Mouse (Mus musculus) CH12.LX (cell line): Measurements from ENCODE around the gene Tmem63c. TPM values are rescaled to one million over a fixed set of nuclear protein-coding genes. Genes with fewer than 3 reads are reported as not detected.

ENCODE experiments used
- DNase-seq: peaks from one replicate; pipeline ENCODE4 v3.0.0-alpha.2; 2013; ENCODE audit errors: extremely low read depth
- H3K27ac ChIP-seq: 2 replicates; pipeline ENCODE4 v1.5.1; 2012; ENCODE audit warnings: low read depth, mild to moderate bottlenecking, control low read depth, moderate library complexity; ENCODE audit not compliant: insufficient read depth
- H3K27me3 ChIP-seq: replicated peaks from 2 replicates; pipeline ENCODE3; 2012; ENCODE audit warnings: inconsistent platforms
- H3K36me3 ChIP-seq, 2 experiments: replicated peaks in 1 of 2; 2 replicates each; pipeline versions ENCODE3 to v1.6.1; 2012; ENCODE audit warnings: inconsistent platforms in 1 of 2, low read length in 1 of 2, mild to moderate bottlenecking in 1 of 2, mixed read lengths in 1 of 2, moderate library complexity in 1 of 2; ENCODE audit not compliant: control insufficient read depth in 1 of 2, insufficient read depth in 1 of 2
- H3K4me1 ChIP-seq, 2 experiments: 2 replicates each; pipeline ENCODE4 v1.6.1; 2012; ENCODE audit warnings: inconsistent platforms in 1 of 2, moderate library complexity in 1 of 2; ENCODE audit not compliant: insufficient read depth in 2 of 2, control insufficient read depth in 1 of 2
- H3K4me2 ChIP-seq: 2 replicates; pipeline ENCODE4 v1.6.1; 2012; ENCODE audit warnings: low read depth, mild to moderate bottlenecking, control low read depth; ENCODE audit not compliant: poor library complexity, insufficient read depth, severe bottlenecking
- H3K4me3 ChIP-seq, 3 experiments: fragments of 150-350 bp in 1 of 3; sonication (generic) in 1 of 3; replicated peaks in 1 of 3; 2 replicates each; pipeline versions ENCODE3 to v1.5.1; 2011 to 2012; ENCODE audit warnings: low read depth in 2 of 3, low read length in 2 of 3, mild to moderate bottlenecking in 2 of 3, moderate library complexity in 2 of 3, control low read depth in 1 of 3, improper control_type of control experiment in 1 of 3, inconsistent platforms in 1 of 3, mixed read lengths in 1 of 3; ENCODE audit not compliant: poor library complexity in 1 of 3
- H3K79me2 ChIP-seq: replicated peaks from 2 replicates; pipeline ENCODE4 v1.6.1; 2012; ENCODE audit warnings: mild to moderate bottlenecking, moderate library complexity; ENCODE audit not compliant: control insufficient read depth, poor library complexity, insufficient read depth, severe bottlenecking; ENCODE audit errors: extremely low read depth
- H3K9ac ChIP-seq: 2 replicates; pipeline ENCODE4 v1.6.1; 2012; ENCODE audit warnings: low read depth, mild to moderate bottlenecking, control low read depth, moderate library complexity; ENCODE audit not compliant: insufficient read depth
- H3K9me3 ChIP-seq: replicated peaks from 2 replicates; pipeline ENCODE3; 2012; ENCODE audit warnings: low read length, inconsistent platforms, mixed read lengths
- CHD1 ChIP-seq: IDR thresholded peaks from 2 replicates; pipeline ENCODE4 v1.6.1; 2012; ENCODE audit warnings: low read depth, low read length, improper control_type of control experiment, inconsistent platforms
- CHD2 ChIP-seq: IDR thresholded peaks from 2 replicates; pipeline ENCODE4 v1.6.1; 2011; ENCODE audit warnings: low read length, improper control_type of control experiment
- CTCF ChIP-seq, 2 experiments: IDR thresholded peaks in 1 of 2; conservative IDR thresholded peaks in 1 of 2; 2 replicates each; pipeline ENCODE4 v1.5.1; 2011 to 2012; ENCODE audit warnings: low read depth in 2 of 2, low read length in 2 of 2, improper control_type of control experiment in 1 of 2, inconsistent platforms in 1 of 2, mild to moderate bottlenecking in 1 of 2, moderate library complexity in 1 of 2
- ELF1 ChIP-seq: IDR thresholded peaks from 2 replicates; pipeline ENCODE4 v1.6.1; 2014; ENCODE audit warnings: low read depth, mild to moderate bottlenecking, inconsistent platforms, low read length, improper control_type of control experiment
- EP300 ChIP-seq: IDR thresholded peaks from 2 replicates; pipeline ENCODE4 v1.6.1; 2011; ENCODE audit warnings: low read length, improper control_type of control experiment
- ETS1 ChIP-seq: conservative IDR thresholded peaks from 2 replicates; pipeline ENCODE4 v1.6.1; 2012; ENCODE audit warnings: low read depth, mild to moderate bottlenecking, inconsistent platforms, low read length, improper control_type of control experiment, moderate library complexity
- GABPA ChIP-seq: IDR thresholded peaks from 2 replicates; pipeline ENCODE4 v1.6.1; 2012; ENCODE audit warnings: low read depth, low read length, improper control_type of control experiment, inconsistent platforms; ENCODE audit not compliant: insufficient replicate concordance
- HCFC1 ChIP-seq: IDR thresholded peaks from 2 replicates; pipeline ENCODE4 v1.6.1; 2012; ENCODE audit warnings: low read depth, mild to moderate bottlenecking, inconsistent platforms, low read length, improper control_type of control experiment
- IRF4 ChIP-seq: IDR thresholded peaks from 2 replicates; pipeline ENCODE4 v1.6.1; 2014; ENCODE audit warnings: low read depth, mild to moderate bottlenecking, inconsistent platforms, low read length, improper control_type of control experiment
- KAT2A ChIP-seq: IDR thresholded peaks from 2 replicates; pipeline ENCODE4 v1.6.1; 2012; ENCODE audit warnings: low read length, improper control_type of control experiment, inconsistent platforms; ENCODE audit not compliant: insufficient replicate concordance
- MAFK ChIP-seq: IDR thresholded peaks from 2 replicates; pipeline ENCODE4 v1.6.1; 2011; ENCODE audit warnings: low read length, improper control_type of control experiment; ENCODE audit not compliant: insufficient replicate concordance
- MAZ ChIP-seq: IDR thresholded peaks from 2 replicates; pipeline ENCODE4 v1.6.1; 2012; ENCODE audit warnings: low read depth, mild to moderate bottlenecking, inconsistent platforms, low read length, improper control_type of control experiment, moderate library complexity
- MEF2A ChIP-seq: IDR thresholded peaks from 2 replicates; pipeline ENCODE4 v1.6.1; 2014; ENCODE audit warnings: low read depth, mild to moderate bottlenecking, inconsistent platforms, low read length, improper control_type of control experiment, borderline replicate concordance
- MYC ChIP-seq: IDR thresholded peaks from 2 replicates; pipeline ENCODE4 v1.6.1; 2011; ENCODE audit warnings: low read depth, mild to moderate bottlenecking, improper control_type of control experiment, low read length
- NRF1 ChIP-seq: IDR thresholded peaks from 2 replicates; pipeline ENCODE4 v1.6.1; 2014; ENCODE audit warnings: low read depth, mild to moderate bottlenecking, inconsistent platforms, low read length, improper control_type of control experiment, moderate library complexity
- POLR2AphosphoS2 ChIP-seq: IDR thresholded peaks from 2 replicates; pipeline ENCODE4 v1.6.1; 2011; ENCODE audit warnings: low read depth, low read length, improper control_type of control experiment
- RCOR1 ChIP-seq: conservative IDR thresholded peaks from 2 replicates; pipeline ENCODE4 v1.6.1; 2012; ENCODE audit warnings: low read depth, mild to moderate bottlenecking, inconsistent platforms, low read length, improper control_type of control experiment
- SIN3A ChIP-seq: IDR thresholded peaks from 2 replicates; pipeline ENCODE4 v1.6.1; 2012; ENCODE audit warnings: low read length, improper control_type of control experiment, inconsistent platforms
- SMC3 ChIP-seq: IDR thresholded peaks from 2 replicates; pipeline ENCODE4 v1.6.1; 2011; ENCODE audit warnings: low read depth, low read length, improper control_type of control experiment
- TBP ChIP-seq: conservative IDR thresholded peaks from 2 replicates; pipeline ENCODE4 v1.6.1; 2011; ENCODE audit warnings: low read depth, low read length, improper control_type of control experiment
- TCF12 ChIP-seq: IDR thresholded peaks from 2 replicates; pipeline ENCODE4 v1.6.1; 2014; ENCODE audit warnings: low read depth, mild to moderate bottlenecking, inconsistent platforms, low read length, improper control_type of control experiment
- UBTF ChIP-seq: IDR thresholded peaks from 2 replicates; pipeline ENCODE4 v1.6.1; 2012; ENCODE audit warnings: low read depth, mild to moderate bottlenecking, inconsistent platforms, low read length, improper control_type of control experiment, moderate library complexity
- USF1 ChIP-seq: IDR thresholded peaks from 2 replicates; pipeline ENCODE4 v1.6.1; 2014; ENCODE audit warnings: low read depth, mild to moderate bottlenecking, inconsistent platforms, low read length, improper control_type of control experiment
- USF2 ChIP-seq: conservative IDR thresholded peaks from 2 replicates; pipeline ENCODE4 v1.6.1; 2011; ENCODE audit warnings: low read depth, low read length, improper control_type of control experiment
- ZC3H11A ChIP-seq: IDR thresholded peaks from 2 replicates; pipeline ENCODE4 v1.6.1; 2012; ENCODE audit warnings: low read depth, mild to moderate bottlenecking, inconsistent platforms, low read length, improper control_type of control experiment
- ZKSCAN1 ChIP-seq: IDR thresholded peaks from 2 replicates; pipeline ENCODE4 v1.6.1; 2012; ENCODE audit warnings: low read depth, inconsistent platforms, low read length, improper control_type of control experiment, borderline replicate concordance
- ZMIZ1 ChIP-seq: IDR thresholded peaks from 2 replicates; pipeline ENCODE4 v1.6.1; 2012; ENCODE audit warnings: low read depth, mild to moderate bottlenecking, inconsistent platforms, low read length, improper control_type of control experiment
- ZNF384 ChIP-seq: IDR thresholded peaks from 2 replicates; pipeline ENCODE4 v1.6.1; 2012; ENCODE audit warnings: low read depth, low read length, improper control_type of control experiment, inconsistent platforms
- dilution Hi-C: fragments of 300-500 bp; cut with MboI; formaldehyde crosslinking; loops from 2 replicates; pipeline ENCODE4 v1.14.3; 2020; ENCODE audit warnings: low sequenced_read_pairs; ENCODE audit not compliant: extremely low pct_unique_long_range_greater_than_20kb, extremely low pct_ligation_motif_present
- in situ Hi-C: fragments of 300-500 bp; cut with MboI; formaldehyde crosslinking; loops from 3 replicates; pipeline ENCODE4 v1.14.3; 2019; ENCODE audit warnings: low sequenced_read_pairs, low pct_ligation_motif_present, low pct_unique_long_range_greater_than_20kb, mixed read lengths
- polyA plus RNA-seq: library from polyadenylated mRNA; unstranded; fragments of >175 nt; gene quantifications from 2 replicates; pipeline ENCODE4 v1.2.1, GENCODE M21; 2012; ENCODE audit warnings: low read depth; ENCODE audit not compliant: insufficient read length
- total RNA-seq, 2 experiments: library from RNA; depleted of rRNA; stranded (reverse); fragments of 300-350 nt in 1 of 2; fragments of >200 nt in 1 of 2; gene quantifications; 2 replicates each; pipeline ENCODE4 v1.2.3; 2012 to 2014

Gene Tmem63c
- total and polyA plus RNA-seq, 3 experiments: 0.08 to 0.53 (median 0.11) TPM

GRCm38 (mm10) chr12:87132210-87132609, 111.1 kb downstream of the Tmem63c start:
- no peak for DNase-seq
- H3K36me3 ChIP-seq: peaks cover 7 to 70% of the 10 kb centered on the region in 2 experiments
- in situ Hi-C loops: no loop called here

GRCm38 (mm10) chr12:87132784-87133183, 111.6 kb downstream of the Tmem63c start:
- Histone ChIP-seq H3K36me3 (peaks cover 12 to 70% of the 10 kb centered on the region in 2 experiments), H3K9me3 (no peaks in the 10 kb centered on the region), H3K79me2 (no peaks in the 10 kb centered on the region), H3K4me2 (no peak overlapping the region), H3K27ac (no peak overlapping the region), H3K27me3 (no peaks in the 10 kb centered on the region), H3K4me1 (peaks cover 0 to 11% of the 10 kb centered on the region in 2 experiments; a peak in 2 of 4 replicates), H3K4me3 (no peak overlapping the region), H3K9ac (no peak overlapping the region)
- dilution Hi-C loops: no loop called here
- in situ Hi-C loops: no loop called here
- TF ChIP-seq ZNF384: no peak
- no peak for TF ChIP-seq RCOR1
- no peak for TF ChIP-seq USF2
- no peak for TF ChIP-seq ETS1
- no peak for TF ChIP-seq MEF2A
- no peak for TF ChIP-seq USF1
- TF ChIP-seq ZMIZ1: no peak
- TF ChIP-seq UBTF: no peak
- TF ChIP-seq MYC: no peak
- TF ChIP-seq MAFK: no peak
- no peak for TF ChIP-seq SIN3A
- TF ChIP-seq CHD2: no peak
- no peak for TF ChIP-seq IRF4
- TF ChIP-seq GABPA: no peak
- no peak for TF ChIP-seq CHD1
- no peak for TF ChIP-seq ZKSCAN1
- no peak for TF ChIP-seq HCFC1
- no peak for TF ChIP-seq ELF1
- TF ChIP-seq SMC3: no peak
- DNase-seq: no peak

More at GRCm38 (mm10) chr12:87132210-87132609, 111.1 kb downstream of the Tmem63c start:
- Histone ChIP-seq H3K9me3 (no peaks in the 10 kb centered on the region), H3K4me1 (peaks cover 0 to 11% of the 10 kb centered on the region in 2 experiments; a peak in 2 of 4 replicates), H3K79me2 (no peaks in the 10 kb centered on the region), H3K27ac (no peak overlapping the region), H3K4me2 (no peak overlapping the region), H3K9ac (no peak overlapping the region), H3K4me3 (no peak overlapping the region), H3K27me3 (no peaks in the 10 kb centered on the region)
- dilution Hi-C loops: no loop called here
- TF ChIP-seq EP300: no peak
- no peak for TF ChIP-seq ZNF384
- no peak for TF ChIP-seq TCF12
- no peak for TF ChIP-seq NRF1
- TF ChIP-seq ETS1: no peak
- TF ChIP-seq HCFC1: no peak
- TF ChIP-seq IRF4: no peak
- TF ChIP-seq MAZ: no peak
- TF ChIP-seq RCOR1: no peak
- TF ChIP-seq USF2: no peak
- TF ChIP-seq ZKSCAN1: no peak
- no peak for TF ChIP-seq POLR2AphosphoS2
- TF ChIP-seq TBP: no peak
- no peak for TF ChIP-seq CTCF (conservative IDR thresholded peaks at IDR 0.05 in 1 of 2, IDR thresholded peaks at IDR 0.05 in 1 of 2; ENCODE audit: low read depth in 2 of 2, low read length in 2 of 2)
- TF ChIP-seq ZC3H11A: no peak
- TF ChIP-seq KAT2A: no peak
- no peak for TF ChIP-seq MYC
